Mouse (Mus musculus) heart, embryonic 13.5 days (tissue): Measurements from ENCODE around the gene Zfp978. TPM values are rescaled to one million over a fixed set of nuclear protein-coding genes. Genes with fewer than 3 reads are reported as not detected.
A peak's percentile ranks its signal among the peaks of the same experiment; 100 is the strongest.
"Not testable (repeated sequence)": the region's sequence is repeated elsewhere in the genome, so short reads cannot be mapped to it uniquely, and the experiment has no call there.

Experiments used
- ATAC-seq: fragments of 200-750 bp; cut with Nextera tagmentation; 2 replicates; pipeline ENCODE4 v1.8.0; 2017; ENCODE audit warnings: moderate TSS enrichment; ENCODE audit not compliant: insufficient number of reproducible peaks, low FRiP score, low TSS enrichment; ENCODE audit errors: extremely low read depth
- H3K27ac ChIP-seq: fragments of 300-500 bp; sonication (generic); replicated peaks from 2 replicates; pipeline ENCODE4 v1.5.1; 2015; ENCODE audit warnings: moderate library complexity, mild to moderate bottlenecking, inconsistent platforms
- H3K27me3 ChIP-seq: fragments of 300-500 bp; sonication (generic); replicated peaks from 2 replicates; pipeline ENCODE4 v1.6.1; 2015; ENCODE audit warnings: mild to moderate bottlenecking, inconsistent platforms
- H3K36me3 ChIP-seq: fragments of 300-500 bp; sonication (generic); 2 replicates; pipeline ENCODE4 v1.6.1; 2015; ENCODE audit warnings: mild to moderate bottlenecking, inconsistent platforms
- H3K4me1 ChIP-seq: fragments of 300-500 bp; sonication (generic); 2 replicates; pipeline ENCODE4 v1.6.1; 2015; ENCODE audit warnings: inconsistent platforms
- H3K4me2 ChIP-seq: fragments of 300-500 bp; sonication (generic); 2 replicates; pipeline ENCODE4 v1.6.1; 2015; ENCODE audit warnings: inconsistent platforms, mild to moderate bottlenecking, moderate library complexity
- H3K4me3 ChIP-seq: fragments of 300-500 bp; sonication (generic); 2 replicates; pipeline ENCODE4 v1.5.1; 2015; ENCODE audit warnings: moderate library complexity, mild to moderate bottlenecking, inconsistent platforms
- H3K9ac ChIP-seq: fragments of 300-500 bp; sonication (generic); 2 replicates; pipeline ENCODE4 v1.6.1; 2015; ENCODE audit warnings: inconsistent platforms, mild to moderate bottlenecking, moderate library complexity
- H3K9me3 ChIP-seq: fragments of 300-500 bp; sonication (generic); 2 replicates; pipeline ENCODE4 v1.6.1; 2016; ENCODE audit warnings: inconsistent platforms
- WGBS: fragments of 180-500 bp; shearing (Covaris S2); methylation state at CpG from one replicate; pipeline ENCODE4 v1.1.7; 2015; ENCODE audit warnings: mixed read lengths; 5-methylcytosine and 5-hydroxymethylcytosine counted together
- polyA plus RNA-seq: library from polyadenylated mRNA; unstranded; fragments of >200 nt; fragmentation: Nextera tagmentation; extraction: Ambion mirVana; gene quantifications from 2 replicates; pipeline ENCODE4 v1.2.1, GENCODE M21; 2015

The Zfp978 gene
- polyA plus RNA-seq, 1 experiment from 2014 or later: 0.17 TPM

- not testable (repeated sequence) for H3K27ac ChIP-seq, H3K27me3 ChIP-seq, H3K4me1 ChIP-seq, H3K36me3 ChIP-seq, H3K4me2 ChIP-seq, H3K4me3 ChIP-seq, H3K9ac ChIP-seq
- ATAC-seq: peak; percentile 86
- WGBS: 63% methylated on average over 6 of the region's 6 CpGs
- peaks cover 67% of the 10 kb centered on the region for H3K9me3 ChIP-seq
These were observed 17.8 kb upstream of the Zfp978 start for GRCm38 (mm10) chr4:147343042-147343908.

GRCm38 (mm10) chr4:147345061-147345554 lies 16.0 kb upstream of the Zfp978 start:
- ATAC-seq, H3K4me2 ChIP-seq, H3K9ac ChIP-seq, H3K36me3 ChIP-seq, H3K4me3 ChIP-seq, H3K27ac ChIP-seq, H3K27me3 ChIP-seq, H3K4me1 ChIP-seq: not testable (repeated sequence)
- H3K9me3 ChIP-seq: peaks cover 72% of the 10 kb centered on the region
- 72% methylated on average over 2 of the region's 2 CpGs for WGBS

GRCm38 (mm10) chr4:147346361-147347035 lies 14.6 kb upstream of the Zfp978 start:
- H3K9ac ChIP-seq, H3K27ac ChIP-seq, H3K27me3 ChIP-seq, H3K4me3 ChIP-seq, ATAC-seq, H3K4me1 ChIP-seq, H3K36me3 ChIP-seq, H3K4me2 ChIP-seq: not testable (repeated sequence)
- peaks cover 79% of the 10 kb centered on the region for H3K9me3 ChIP-seq
- WGBS: 56% methylated on average over 4 of the region's 4 CpGs

- H3K4me2 ChIP-seq, H3K4me3 ChIP-seq, H3K27ac ChIP-seq, ATAC-seq, H3K4me1 ChIP-seq, H3K27me3 ChIP-seq, H3K36me3 ChIP-seq, H3K9ac ChIP-seq: not testable (repeated sequence)
- peaks cover 80% of the 10 kb centered on the region for H3K9me3 ChIP-seq
- 60% methylated on average over 4 of the region's 4 CpGs for WGBS
These were observed 13.8 kb upstream of the Zfp978 start for GRCm38 (mm10) chr4:147347300-147347699.

- H3K27ac ChIP-seq, H3K4me1 ChIP-seq, H3K27me3 ChIP-seq, H3K4me2 ChIP-seq, H3K4me3 ChIP-seq, ATAC-seq, H3K36me3 ChIP-seq, H3K9ac ChIP-seq: not testable (repeated sequence)
- 76% methylated on average over 2 of the region's 3 CpGs for WGBS
- H3K9me3 ChIP-seq: peaks cover 75% of the 10 kb centered on the region
These were observed 13.2 kb upstream of the Zfp978 start for GRCm38 (mm10) chr4:147347880-147348279.

- not testable (repeated sequence) for H3K4me1 ChIP-seq, H3K27me3 ChIP-seq, H3K9ac ChIP-seq, H3K36me3 ChIP-seq, H3K27ac ChIP-seq, ATAC-seq, H3K4me3 ChIP-seq, H3K4me2 ChIP-seq
- 63% methylated on average over 2 of the region's 2 CpGs for WGBS
- H3K9me3 ChIP-seq: peaks cover 72% of the 10 kb centered on the region
These were observed 12.7 kb upstream of the Zfp978 start for GRCm38 (mm10) chr4:147348401-147348800.

- 78% methylated on average over 18 of the region's 19 CpGs for WGBS
- not testable (repeated sequence) for H3K27me3 ChIP-seq, H3K4me1 ChIP-seq, H3K36me3 ChIP-seq, ATAC-seq, H3K9ac ChIP-seq, H3K4me2 ChIP-seq, H3K27ac ChIP-seq, H3K4me3 ChIP-seq
- H3K9me3 ChIP-seq: peaks cover 65% of the 10 kb centered on the region
These were observed 12.0 kb upstream of the Zfp978 start for GRCm38 (mm10) chr4:147348906-147349686.

GRCm38 (mm10) chr4:147349687-147350415 lies 11.3 kb upstream of the Zfp978 start:
- WGBS: 72% methylated on average over 9 of the region's 9 CpGs
- not testable (repeated sequence) for H3K27ac ChIP-seq, H3K4me1 ChIP-seq, H3K4me3 ChIP-seq, H3K4me2 ChIP-seq, H3K27me3 ChIP-seq, ATAC-seq, H3K36me3 ChIP-seq, H3K9ac ChIP-seq
- H3K9me3 ChIP-seq: peaks cover 64% of the 10 kb centered on the region

- not testable (repeated sequence) for H3K4me1 ChIP-seq, H3K4me2 ChIP-seq, H3K4me3 ChIP-seq, H3K27me3 ChIP-seq, ATAC-seq, H3K9ac ChIP-seq, H3K36me3 ChIP-seq, H3K27ac ChIP-seq
- 70% methylated on average over 2 of the region's 2 CpGs for WGBS
- H3K9me3 ChIP-seq: peaks cover 60% of the 10 kb centered on the region
These were observed 10.6 kb upstream of the Zfp978 start for GRCm38 (mm10) chr4:147350541-147350940.

- 73% methylated on average over 10 of the region's 13 CpGs for WGBS
These were observed 9.6 kb upstream of the Zfp978 start for GRCm38 (mm10) chr4:147351376-147351980.

More at GRCm38 (mm10) chr4:147351376-147351980, 9.6 kb upstream of the Zfp978 start:
- H3K36me3 ChIP-seq, H3K4me3 ChIP-seq, ATAC-seq, H3K27me3 ChIP-seq, H3K27ac ChIP-seq, H3K4me1 ChIP-seq, H3K4me2 ChIP-seq, H3K9ac ChIP-seq: not testable (repeated sequence)
- H3K9me3 ChIP-seq: peaks cover 55% of the 10 kb centered on the region
